Mouse (Mus musculus): ENCODE measurements around the gene Dyrk1a.

DNA sequence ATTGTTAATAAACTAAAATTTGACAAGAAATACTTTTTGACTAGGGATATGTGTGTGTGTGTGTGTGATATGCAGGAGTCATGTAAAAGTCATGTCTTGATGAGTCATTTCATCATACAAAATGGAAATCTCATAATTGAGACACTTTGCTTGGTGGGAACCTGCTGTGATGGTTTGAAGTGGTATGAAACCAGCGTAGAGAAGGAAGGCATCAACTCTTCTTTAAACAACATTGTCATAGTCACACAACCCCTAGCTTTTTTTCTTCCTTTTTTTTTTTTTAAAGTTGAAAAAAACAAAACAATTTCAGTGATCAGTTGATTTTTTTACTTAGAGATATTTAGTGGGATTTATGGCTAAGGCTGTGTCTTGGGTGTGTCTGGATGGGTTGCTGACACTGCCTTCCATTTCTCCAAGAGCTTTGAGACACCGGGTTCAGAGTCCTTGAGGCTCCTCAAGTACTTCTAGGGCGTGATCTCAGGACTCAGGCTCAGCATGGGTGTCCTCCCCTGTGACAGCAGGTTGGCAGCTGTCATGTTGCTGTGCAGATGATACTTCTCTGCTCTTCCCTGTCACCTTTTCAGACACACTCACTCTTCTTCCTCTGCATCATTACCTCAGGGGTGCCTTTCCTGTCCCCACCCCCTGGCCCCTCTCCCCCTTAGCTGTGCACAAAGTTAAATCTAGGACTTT lies 4.4 kb downstream of the Dyrk1a start:
- TF ChIP-seq CTCF (IDR thresholded peaks at IDR 0.05) (no peak), EP300 (IDR thresholded peaks at IDR 0.05) (no peak)

All from lung, postnatal 0 days (tissue).